Mouse (Mus musculus): Measurements from ENCODE around the gene Trdmt1. TPM values are rescaled to one million over a fixed set of nuclear protein-coding genes. Genes with fewer than 3 reads are reported as not detected.

The Trdmt1 gene
- total RNA-seq, 2 experiments from 2014 or later: 14.4 to 17.3 TPM

DNA sequence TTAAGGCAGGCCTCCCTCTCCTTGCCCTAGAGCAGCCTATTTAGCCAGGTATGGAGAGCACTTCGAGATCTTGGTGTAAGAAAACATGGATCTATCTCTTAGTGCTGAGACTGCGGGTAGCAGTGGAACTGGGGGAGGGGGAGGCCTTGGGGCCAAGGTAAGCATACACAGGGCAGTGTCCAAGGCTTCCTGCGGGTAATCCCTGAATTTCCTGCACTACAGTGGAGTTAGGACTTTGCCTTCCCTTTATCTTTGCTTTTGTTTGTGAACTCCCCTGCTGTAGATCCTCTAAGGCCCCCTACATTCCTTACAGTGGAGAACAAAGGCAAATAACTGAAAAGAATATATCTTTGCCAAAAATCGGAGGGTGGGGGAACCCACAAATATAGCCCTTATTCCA lies 29.5 kb downstream of the Trdmt1 start:
- ATAC-seq (replicated peaks; ENCODE audit: low FRiP score, low TSS enrichment, poor library complexity, severe bottlenecking): no peak

DNA sequence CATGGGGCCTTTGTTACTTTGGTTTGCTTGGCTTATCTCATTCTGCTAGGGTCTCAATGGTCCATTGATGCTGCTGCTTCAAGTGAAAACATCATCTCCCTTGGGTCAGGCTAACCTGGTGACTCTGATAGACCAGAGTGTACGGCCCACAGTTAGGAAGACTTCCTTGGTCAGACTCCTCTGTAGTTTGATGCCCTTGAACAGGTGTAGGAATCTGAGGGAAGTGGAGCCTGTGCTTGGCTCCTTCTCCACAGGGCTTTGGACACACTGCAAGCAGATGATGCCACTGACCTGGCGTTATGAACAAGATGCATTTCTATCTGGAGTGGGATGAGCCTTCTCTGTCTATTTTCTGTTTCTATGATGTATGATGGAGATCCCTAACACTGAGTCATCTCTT lies 41.8 kb downstream of the Trdmt1 start:
- ATAC-seq (replicated peaks; ENCODE audit: low FRiP score, low TSS enrichment, poor library complexity, severe bottlenecking): no peak

DNA sequence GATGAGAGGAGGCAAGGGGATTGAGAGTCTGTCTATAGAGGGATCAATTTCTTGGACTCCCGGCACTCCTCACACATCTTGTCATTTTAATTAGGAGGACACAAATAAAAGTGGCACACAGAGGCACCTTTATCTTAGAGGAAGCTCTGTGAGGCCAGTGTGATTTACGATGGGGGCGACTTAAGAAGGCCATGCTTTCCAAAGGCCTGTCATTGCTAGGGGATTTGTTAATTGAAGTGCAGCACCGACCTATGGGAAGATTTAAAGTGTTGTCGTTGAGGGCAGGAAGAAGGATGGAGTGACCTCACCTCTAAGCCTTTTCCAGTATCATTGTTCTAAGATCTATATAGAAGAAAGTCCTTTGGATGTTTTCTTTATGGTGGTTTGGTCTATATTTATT lies 42.9 kb downstream of the Trdmt1 start:
- no peak for ATAC-seq (replicated peaks; ENCODE audit: low FRiP score, low TSS enrichment, poor library complexity, severe bottlenecking)

DNA sequence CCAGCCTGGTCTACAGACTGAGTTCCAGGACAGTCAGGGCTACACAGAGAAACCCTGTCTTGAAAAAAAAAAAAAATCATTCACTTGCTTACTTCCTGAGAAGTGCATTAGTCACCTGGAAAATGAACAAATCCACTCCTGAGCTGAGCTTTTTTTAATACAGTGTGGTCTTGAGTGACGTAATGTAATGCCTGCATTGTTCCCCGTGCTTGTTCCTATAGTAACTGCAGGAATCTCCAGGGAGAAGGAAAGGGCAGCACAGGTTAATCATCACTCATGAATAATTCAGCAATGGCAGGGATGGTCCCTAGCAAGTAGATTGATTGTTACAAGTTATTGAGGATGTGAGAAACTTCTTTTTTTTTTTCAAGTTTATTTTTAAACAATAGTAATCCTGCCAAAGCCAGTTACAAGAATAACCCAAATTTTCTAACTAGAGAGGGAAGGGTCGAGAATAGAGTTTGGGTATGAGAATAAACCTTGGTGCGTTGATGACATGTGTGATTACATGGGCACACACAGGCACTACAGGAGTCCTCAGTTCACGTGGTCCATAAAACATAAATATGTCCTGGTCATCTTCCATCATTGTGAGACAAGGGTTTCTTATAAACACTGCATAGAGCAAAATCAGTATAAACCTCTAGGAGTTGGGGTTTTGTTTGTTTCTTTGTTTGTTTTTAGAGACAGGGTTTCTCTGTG lies 44.0 kb downstream of the Trdmt1 start:
- ATAC-seq (replicated peaks; ENCODE audit: low FRiP score, low TSS enrichment, poor library complexity, severe bottlenecking): no peak

DNA sequence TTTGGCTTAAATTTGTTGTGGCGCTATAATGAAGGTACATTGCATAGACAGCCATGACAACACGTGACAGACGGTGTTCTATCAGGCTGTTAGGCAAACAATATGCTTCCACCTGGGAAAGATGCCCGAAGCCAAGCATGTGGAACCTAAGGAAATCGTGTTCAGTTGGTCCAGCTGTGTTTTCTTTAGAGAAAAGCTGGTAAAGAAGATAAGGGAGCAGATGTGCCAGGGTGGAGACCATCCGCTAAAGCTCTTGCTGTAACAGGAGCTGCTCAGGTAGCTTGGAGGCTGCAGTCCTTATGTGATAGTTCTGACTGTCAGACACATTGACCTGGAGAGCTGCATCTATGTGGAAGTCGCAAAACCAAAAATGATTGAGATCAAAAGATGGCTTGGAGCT lies 45.3 kb downstream of the Trdmt1 start:
- ATAC-seq (replicated peaks; ENCODE audit: low FRiP score, low TSS enrichment, poor library complexity, severe bottlenecking): peak; percentile 95

DNA sequence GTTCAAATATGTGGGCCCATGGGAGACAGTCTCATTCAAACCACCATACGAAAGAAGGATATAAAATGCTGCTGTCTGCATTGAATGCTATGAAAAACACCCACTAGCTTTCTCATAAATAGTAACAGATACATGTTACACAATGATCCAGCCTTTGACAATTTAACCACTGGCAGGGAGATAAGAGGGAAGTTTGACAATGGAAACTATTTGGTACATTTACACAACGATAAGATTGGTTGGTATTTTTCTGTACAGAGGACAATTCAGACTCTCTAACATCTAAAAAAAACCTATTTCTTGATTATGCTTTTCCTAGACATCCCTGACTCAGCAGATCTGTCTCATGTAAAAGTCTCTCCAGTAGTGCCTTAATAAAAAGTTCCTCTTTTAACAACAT lies 48.4 kb downstream of the Trdmt1 start:
- ATAC-seq (replicated peaks; ENCODE audit: low FRiP score, low TSS enrichment, poor library complexity, severe bottlenecking): 0 out of 2 replicates have a peak, but pooled peaks have one; percentile 22

DNA sequence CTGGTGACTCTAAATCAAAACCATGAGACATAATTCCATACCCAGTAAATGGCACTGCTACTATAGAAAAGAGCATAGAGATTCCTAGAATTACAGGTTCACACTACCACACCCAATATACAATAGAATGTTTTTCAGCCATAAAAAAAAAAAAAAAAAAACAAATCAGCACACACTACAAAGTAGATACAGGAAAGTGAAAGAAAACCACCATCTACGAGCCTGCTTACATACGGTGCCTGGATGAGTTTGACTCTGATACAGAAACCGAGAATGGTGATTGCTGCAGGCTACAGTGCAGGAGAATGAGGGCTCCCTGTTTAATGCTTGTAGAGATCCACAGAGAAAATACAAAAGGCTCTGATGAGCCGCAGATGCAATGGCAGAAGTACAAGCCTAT lies 51.5 kb downstream of the Trdmt1 start:
- no peak for ATAC-seq (replicated peaks; ENCODE audit: low FRiP score, low TSS enrichment, poor library complexity, severe bottlenecking)

DNA sequence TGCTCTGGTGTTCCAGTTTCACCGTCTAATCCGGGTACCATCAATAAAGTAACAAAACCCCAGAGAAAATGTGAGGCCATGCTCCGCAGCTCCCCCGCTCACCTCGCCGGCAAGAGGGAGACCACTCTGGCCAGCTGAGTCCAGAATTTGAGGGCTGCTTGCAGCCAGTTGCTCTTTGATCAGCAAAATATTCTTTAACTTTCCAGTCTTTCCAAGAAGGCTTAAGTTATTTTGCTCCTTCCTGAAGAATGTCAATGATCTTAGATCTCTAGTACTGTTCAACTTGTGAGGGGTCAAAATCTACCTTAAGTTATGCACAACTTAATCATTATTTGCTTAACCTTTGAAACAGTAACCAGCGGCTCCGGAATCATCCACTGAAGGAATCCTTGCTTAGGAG lies 52.7 kb downstream of the Trdmt1 start, which contains the start of gene Cubn:
Cubn (minus strand) TSS at position 80 of the 400 bp plus-strand sequence.
- ATAC-seq (replicated peaks; ENCODE audit: low FRiP score, low TSS enrichment, poor library complexity, severe bottlenecking): no peak

DNA sequence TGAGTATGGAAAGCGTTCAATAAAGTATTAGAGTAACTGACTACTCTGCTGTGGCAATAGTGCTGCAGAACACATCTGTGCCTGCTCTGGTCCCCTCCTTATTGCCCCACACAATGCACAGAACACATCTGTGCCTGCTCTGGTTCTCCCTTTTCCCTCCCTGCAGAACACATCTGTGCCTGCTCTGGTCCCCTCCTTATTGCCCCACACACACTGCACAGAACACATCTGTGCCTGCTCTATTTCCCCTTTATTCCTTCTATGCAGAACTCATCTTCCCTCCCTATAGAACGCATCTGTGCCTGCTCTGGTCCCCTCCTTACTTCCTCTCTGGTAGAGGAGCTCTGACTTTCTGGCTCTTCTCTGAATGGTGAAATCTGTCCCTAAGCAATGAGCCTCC lies 54.0 kb downstream of the Trdmt1 start:
- no peak for ATAC-seq (replicated peaks; ENCODE audit: low FRiP score, low TSS enrichment, poor library complexity, severe bottlenecking)

DNA sequence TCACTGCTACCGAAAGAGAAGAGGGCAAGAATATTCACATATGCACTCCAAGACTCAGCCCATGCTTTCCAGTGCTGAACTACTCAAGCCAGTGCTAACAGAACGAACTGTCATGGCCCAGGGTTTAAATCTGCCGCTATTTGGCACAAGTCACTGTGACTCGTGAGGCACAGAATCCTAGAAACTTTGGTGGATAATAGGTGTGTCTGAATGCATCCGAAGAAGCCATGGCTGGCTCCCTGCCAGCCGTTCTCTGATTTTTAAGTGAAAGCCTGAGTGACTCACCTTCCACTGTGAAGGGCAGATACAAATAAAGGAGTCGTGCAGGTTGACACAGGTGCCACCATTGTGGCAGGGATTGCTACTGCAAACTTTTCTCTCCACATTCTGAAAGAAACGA lies 58.0 kb downstream of the Trdmt1 start:
- no peak for ATAC-seq (replicated peaks; ENCODE audit: low FRiP score, low TSS enrichment, poor library complexity, severe bottlenecking)

DNA sequence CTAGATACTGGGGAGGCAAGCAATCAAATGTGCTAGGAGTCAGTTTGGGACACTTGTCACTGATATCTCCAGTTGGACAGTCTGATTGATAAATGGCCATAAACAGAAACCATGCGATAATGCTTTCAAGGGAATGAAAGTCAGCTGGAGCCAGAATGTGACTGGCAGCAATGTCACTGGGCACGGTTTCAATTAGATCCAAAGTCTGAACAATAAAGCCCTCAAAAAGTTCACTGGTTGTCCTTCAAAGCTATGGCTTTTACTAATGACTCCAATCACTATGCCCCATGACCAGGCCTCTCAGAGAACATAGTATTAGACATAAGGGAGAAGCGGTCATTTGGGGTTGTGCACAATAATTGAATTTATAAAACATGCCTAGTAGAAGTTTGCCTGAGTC lies 59.9 kb downstream of the Trdmt1 start:
- ATAC-seq (replicated peaks; ENCODE audit: low FRiP score, low TSS enrichment, poor library complexity, severe bottlenecking): no peak

DNA sequence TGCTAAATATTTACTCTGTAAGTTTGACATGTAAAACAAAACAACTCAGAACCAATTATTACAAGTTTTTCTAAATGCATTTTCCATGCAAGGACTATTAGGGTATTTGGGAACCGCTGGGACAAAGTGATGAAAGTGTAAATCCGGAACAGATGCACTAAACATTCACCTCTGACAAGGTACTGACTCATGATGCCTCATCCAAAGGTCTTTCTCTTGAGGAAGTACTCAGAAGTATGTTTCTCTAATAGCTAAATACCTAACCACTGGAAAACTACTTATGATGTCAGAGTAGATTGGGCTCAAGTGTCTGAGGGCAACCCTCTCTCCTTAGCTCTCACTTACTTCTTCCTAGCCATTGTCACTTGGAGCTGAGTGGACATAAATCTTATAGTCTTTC lies 63.7 kb downstream of the Trdmt1 start:
- ATAC-seq (replicated peaks; ENCODE audit: low FRiP score, low TSS enrichment, poor library complexity, severe bottlenecking): no peak

DNA sequence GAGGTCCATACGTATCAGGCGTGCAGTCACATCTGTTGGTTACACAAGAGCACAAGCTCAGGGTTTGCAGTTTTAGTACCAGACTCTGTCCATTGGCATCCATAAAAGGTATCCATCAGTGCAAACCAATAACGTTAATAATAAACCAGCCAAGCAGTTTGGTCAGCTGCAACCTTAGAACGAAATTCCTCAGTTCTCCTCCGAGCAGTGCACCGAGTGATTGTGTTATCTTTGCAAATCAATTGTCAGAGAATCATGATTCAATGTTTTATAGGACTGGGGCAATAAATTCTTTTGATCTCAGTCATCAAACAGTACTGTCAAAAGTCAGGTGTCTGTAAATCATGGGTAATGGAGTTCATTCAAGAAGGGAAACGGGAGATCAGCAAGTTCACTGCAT lies 65.3 kb downstream of the Trdmt1 start:
- no peak for ATAC-seq (replicated peaks; ENCODE audit: low FRiP score, low TSS enrichment, poor library complexity, severe bottlenecking)

DNA sequence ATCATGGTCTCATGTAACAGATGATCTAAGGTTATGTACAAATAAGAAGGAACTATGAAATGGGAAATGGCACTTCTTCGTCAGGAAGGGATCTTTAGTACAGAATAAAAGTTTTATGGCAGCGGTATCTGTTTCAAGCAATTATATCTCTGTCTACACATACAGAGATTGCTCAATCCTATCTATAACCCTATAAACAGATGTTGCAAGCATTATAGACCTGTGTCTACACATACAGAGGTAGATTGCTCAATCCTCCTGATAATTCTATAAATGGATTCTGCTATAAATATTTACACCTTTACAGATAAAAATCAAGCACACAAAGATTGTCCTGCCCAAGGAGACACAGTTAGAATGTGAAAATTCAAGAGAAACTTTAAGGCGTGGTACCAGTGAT lies 74.4 kb downstream of the Trdmt1 start:
- ATAC-seq (replicated peaks; ENCODE audit: low FRiP score, low TSS enrichment, poor library complexity, severe bottlenecking): no peak

DNA sequence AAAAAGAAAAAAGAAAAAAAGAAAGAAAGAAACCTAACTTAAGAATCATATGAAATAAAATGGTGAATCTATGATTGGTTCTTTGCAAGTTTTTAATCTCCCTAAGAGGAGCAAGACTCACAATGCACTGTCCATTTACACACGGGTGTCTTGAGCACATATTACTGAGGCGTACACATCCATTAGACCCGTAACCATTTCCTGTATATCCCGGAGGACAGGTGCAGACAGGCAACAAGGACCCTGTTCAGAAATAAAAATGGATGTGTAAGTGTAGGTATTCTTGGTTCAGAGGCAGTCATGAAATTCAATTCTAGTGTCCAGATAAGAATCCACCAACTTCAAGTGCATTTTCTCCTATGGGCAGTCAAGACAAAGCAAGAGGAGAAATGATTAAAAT lies 74.8 kb downstream of the Trdmt1 start:
- no peak for ATAC-seq (replicated peaks; ENCODE audit: low FRiP score, low TSS enrichment, poor library complexity, severe bottlenecking)

DNA sequence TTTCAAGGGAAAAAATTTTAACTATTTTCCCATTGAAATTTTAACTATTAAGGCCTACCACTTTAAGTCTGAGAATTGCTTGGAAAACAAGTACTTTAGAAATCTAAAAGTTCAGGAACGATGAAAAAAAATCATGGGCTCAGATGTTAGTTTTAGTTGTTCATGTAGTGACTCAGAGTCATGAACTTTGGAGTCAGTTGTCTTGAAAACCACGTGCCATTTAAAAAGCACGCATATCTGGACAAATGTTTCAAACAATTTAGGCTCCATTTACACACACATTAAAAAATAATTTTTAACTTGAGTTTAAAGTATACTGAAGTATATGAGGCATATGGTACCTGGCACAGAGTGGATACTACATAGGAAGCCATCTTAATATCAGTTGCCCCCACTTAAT lies 77.8 kb downstream of the Trdmt1 start:
- ATAC-seq (replicated peaks; ENCODE audit: low FRiP score, low TSS enrichment, poor library complexity, severe bottlenecking): no peak

Other genes starting within 250 kb of the Trdmt1 start
- gene Cubn, start 52.9 kb downstream of the Trdmt1 start, total RNA-seq (2014; fragmentation: Nextera tagmentation): not detected in 2 replicates
- gene Cubn, start 52.9 kb downstream of the Trdmt1 start, total RNA-seq (2017): not detected in 2 replicates
- gene Vim, start 29.3 kb upstream of the Trdmt1 start, total RNA-seq (2014; fragmentation: Nextera tagmentation): 92.3 and 119 TPM in 2 replicates
- gene Vim, start 29.3 kb upstream of the Trdmt1 start, total RNA-seq (2017): 214 and 318 TPM in 2 replicates
- gene St8sia6, start 249.4 kb upstream of the Trdmt1 start, total RNA-seq (2014; fragmentation: Nextera tagmentation): 7.7 and 9.1 TPM in 2 replicates
- gene St8sia6, start 249.4 kb upstream of the Trdmt1 start, total RNA-seq (2017): 9.2 and 26.6 TPM in 2 replicates